Mouse (Mus musculus) adrenal gland, adult 8-10 months (tissue): ENCODE data around the gene Nme8. TPM values are rescaled to one million over a fixed set of nuclear protein-coding genes. Genes with fewer than 3 reads are reported as not detected.

Source experiments
- total RNA-seq, 4 experiments: library from RNA; stranded (reverse); gene quantifications; 2 replicates each; pipeline ENCODE4 v1.2.4; 2022

The Nme8 gene
- total RNA-seq, 4 experiments from 2014 or later = not detected

Other genes with a start within 250 kb of the Nme8 start
- gene Epdr1, start 77.9 kb downstream of the Nme8 start, total RNA-seq = 10 to 100 TPM; 17.2 to 34.9 (median 22.9) TPM
- gene Sfrp4, start 74.7 kb downstream of the Nme8 start, total RNA-seq = 1 to 10 TPM; 2.6 to 6.4 (median 4.2) TPM
- gene Gpr141, start 126.5 kb upstream of the Nme8 start, total RNA-seq = 1 to 10 TPM in 1 of 4 experiments, under 1 TPM in 3; 0.28 to 1.1 (median 0.66) TPM